Mouse (Mus musculus) hindbrain, embryonic 11.5 days (tissue): ENCODE results near the gene Npl. TPM values are rescaled to one million over a fixed set of nuclear protein-coding genes. Genes with fewer than 3 reads are reported as not detected.
"Not testable (repeated sequence)": the region's sequence is repeated elsewhere in the genome, so short reads cannot be mapped to it uniquely, and the experiment has no call there.

ENCODE experiments used
- ATAC-seq: fragments of 200-750 bp; cut with Nextera tagmentation; 2 replicates; pipeline ENCODE4 v1.8.0; 2017; ENCODE audit warnings: mild to moderate bottlenecking, moderate TSS enrichment, moderate library complexity; ENCODE audit not compliant: low FRiP score
- DNase-seq: peaks from one replicate; pipeline ENCODE4 v3.0.0-alpha.2; 2015; ENCODE audit warnings: low spot score
- H3K27ac ChIP-seq: fragments of 300-500 bp; sonication (generic); 2 replicates; pipeline ENCODE4 v1.5.1; 2014; ENCODE audit warnings: mild to moderate bottlenecking, low read depth, low read length
- H3K27me3 ChIP-seq: fragments of 300-500 bp; sonication (generic); 2 replicates; pipeline ENCODE4 v1.6.1; 2014; ENCODE audit warnings: mild to moderate bottlenecking, low read length, moderate library complexity, mixed read lengths; ENCODE audit not compliant: control insufficient read depth, insufficient read depth
- H3K36me3 ChIP-seq: fragments of 300-500 bp; sonication (generic); 2 replicates; pipeline ENCODE4 v1.6.1; 2014; ENCODE audit warnings: mild to moderate bottlenecking, low read length, moderate library complexity, mixed read lengths; ENCODE audit not compliant: control insufficient read depth, insufficient read depth
- H3K4me1 ChIP-seq: fragments of 300-500 bp; sonication (generic); replicated peaks from 2 replicates; pipeline ENCODE4 v1.6.1; 2014; ENCODE audit warnings: low read length, mixed read lengths; ENCODE audit not compliant: control insufficient read depth, insufficient read depth
- H3K4me2 ChIP-seq: fragments of 300-500 bp; sonication (generic); replicated peaks from 2 replicates; pipeline ENCODE4 v1.6.1; 2014; ENCODE audit warnings: mild to moderate bottlenecking, low read depth, low read length
- H3K4me3 ChIP-seq: fragments of 300-500 bp; sonication (generic); 2 replicates; pipeline ENCODE4 v1.5.1; 2014; ENCODE audit warnings: low read depth, low read length
- H3K9ac ChIP-seq: fragments of 300-500 bp; sonication (generic); 2 replicates; pipeline ENCODE4 v1.6.1; 2014; ENCODE audit warnings: low read depth, low read length
- H3K9me3 ChIP-seq: fragments of 300-500 bp; sonication (generic); 2 replicates; pipeline ENCODE4 v1.6.1; 2016; ENCODE audit warnings: low read length; ENCODE audit not compliant: control insufficient read depth
- WGBS: fragments of 180-500 bp; shearing (Covaris S2); extraction: QIAGEN DNeasy Blood & Tissue Kit; methylation state at CpG from one replicate; pipeline ENCODE4 v1.1.7; 2014; 5-methylcytosine and 5-hydroxymethylcytosine counted together
- polyA plus RNA-seq: library from polyadenylated mRNA; unstranded; fragments of >200 nt; fragmentation: Nextera tagmentation; extraction: Ambion mirVana; gene quantifications from 2 replicates; pipeline ENCODE4 v1.2.1, GENCODE M21; 2014

Npl gene
- polyA plus RNA-seq, 1 experiment from 2014 or later: 16.2 TPM

DNA sequence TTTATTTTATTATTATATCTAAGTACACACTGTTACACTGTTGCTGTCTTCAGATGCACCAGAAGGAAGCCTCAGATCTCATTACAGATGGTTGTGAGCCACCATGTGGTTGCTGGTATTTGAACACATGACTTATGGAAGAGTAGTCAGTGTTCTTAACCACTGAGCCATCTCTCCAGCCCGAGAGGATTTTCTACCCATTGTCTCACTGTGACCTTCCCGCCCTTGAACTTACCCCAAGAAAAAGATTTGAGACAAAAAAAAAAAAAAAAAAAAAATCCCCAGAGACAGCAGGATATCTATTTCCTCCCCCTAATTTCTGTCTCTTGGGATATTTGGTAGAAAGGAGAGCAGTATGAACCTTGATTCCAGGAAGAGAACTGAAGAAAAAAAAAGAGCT lies 60.3 kb downstream of the Npl start:
- no peak for ATAC-seq
- no peaks in the 10 kb centered on the region for H3K36me3 ChIP-seq
- WGBS: 57% methylated on average over 2 of the region's 2 CpGs
- no peak overlapping the region for H3K4me3 ChIP-seq
- no peak overlapping the region for H3K4me2 ChIP-seq
- H3K27me3 ChIP-seq: no peaks in the 10 kb centered on the region
- H3K27ac ChIP-seq: no peak overlapping the region
- no peaks in the 10 kb centered on the region for H3K9me3 ChIP-seq
- H3K4me1 ChIP-seq: no peaks in the 10 kb centered on the region
- no peak overlapping the region for H3K9ac ChIP-seq
- no peak for DNase-seq

DNA sequence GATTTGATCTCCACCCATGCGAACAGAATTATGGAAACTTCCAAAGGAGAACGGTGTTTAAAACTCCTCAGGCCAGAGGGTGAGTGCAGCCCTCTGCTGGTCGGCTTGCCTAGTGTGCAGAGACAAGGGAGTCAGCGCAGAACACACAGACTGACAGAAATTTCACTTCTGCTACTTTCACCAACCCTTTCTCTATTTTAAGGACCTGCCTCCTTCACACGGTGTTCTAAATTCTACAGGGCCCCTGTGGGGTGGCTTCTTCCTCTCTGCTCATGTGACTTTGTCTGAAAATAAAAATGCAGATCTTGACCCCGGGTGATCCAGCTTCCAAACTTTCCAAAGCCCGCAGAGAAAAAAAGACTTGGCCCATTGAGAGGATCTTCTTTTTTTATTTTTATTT lies 60.7 kb downstream of the Npl start:
- no peaks in the 10 kb centered on the region for H3K4me1 ChIP-seq
- no peak overlapping the region for H3K4me3 ChIP-seq
- ATAC-seq: no peak
- H3K4me2 ChIP-seq: no peak overlapping the region
- DNase-seq: no peak
- H3K27me3 ChIP-seq: no peaks in the 10 kb centered on the region
- H3K36me3 ChIP-seq: no peaks in the 10 kb centered on the region
- no peaks in the 10 kb centered on the region for H3K9me3 ChIP-seq
- H3K27ac ChIP-seq: no peak overlapping the region
- WGBS: 56% methylated on average over 7 of the region's 7 CpGs
- no peak overlapping the region for H3K9ac ChIP-seq

DNA sequence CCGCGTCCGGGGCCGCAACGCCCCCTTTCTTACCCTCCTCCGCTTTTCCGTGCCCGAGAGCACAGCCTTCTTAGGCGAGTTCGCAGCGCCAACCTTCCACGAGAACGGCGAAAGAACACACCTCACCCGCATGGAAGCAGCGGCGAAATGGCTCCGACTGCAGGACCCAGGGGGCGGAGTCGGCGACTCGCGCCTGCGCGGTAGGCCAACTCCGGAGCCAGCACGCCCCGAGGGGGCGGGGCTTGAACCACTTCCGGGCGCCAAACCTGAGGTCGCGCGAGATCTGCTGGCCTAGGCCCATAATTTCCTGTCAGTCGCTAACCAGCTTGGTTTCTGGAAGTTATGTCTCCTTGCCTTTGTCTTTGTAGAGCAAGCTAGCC lies 62.4 kb downstream of the Npl start, which contains the start of gene Dhx9:
Gene Dhx9, minus strand, starts transcription at position 161 of the 380 bp plus-strand sequence.
- H3K4me3 ChIP-seq: peak within 1 kb of the TSS; percentile 99
- H3K27me3 ChIP-seq: no peaks in the 10 kb centered on the region
- peak within 1 kb of the TSS; percentile 63 for H3K4me2 ChIP-seq
- H3K4me1 ChIP-seq: no peaks in the 10 kb centered on the region
- H3K9ac ChIP-seq: peak within 1 kb of the TSS; percentile 100
- peak within 1 kb of the TSS; percentile 94 for H3K27ac ChIP-seq
- under 1% methylated on average over 35 of the region's 35 CpGs for WGBS
- ATAC-seq: peak; percentile 91
- DNase-seq: peak; percentile 99
- no peaks in the 10 kb centered on the region for H3K9me3 ChIP-seq
- H3K36me3 ChIP-seq: no peaks in the 10 kb centered on the region

DNA sequence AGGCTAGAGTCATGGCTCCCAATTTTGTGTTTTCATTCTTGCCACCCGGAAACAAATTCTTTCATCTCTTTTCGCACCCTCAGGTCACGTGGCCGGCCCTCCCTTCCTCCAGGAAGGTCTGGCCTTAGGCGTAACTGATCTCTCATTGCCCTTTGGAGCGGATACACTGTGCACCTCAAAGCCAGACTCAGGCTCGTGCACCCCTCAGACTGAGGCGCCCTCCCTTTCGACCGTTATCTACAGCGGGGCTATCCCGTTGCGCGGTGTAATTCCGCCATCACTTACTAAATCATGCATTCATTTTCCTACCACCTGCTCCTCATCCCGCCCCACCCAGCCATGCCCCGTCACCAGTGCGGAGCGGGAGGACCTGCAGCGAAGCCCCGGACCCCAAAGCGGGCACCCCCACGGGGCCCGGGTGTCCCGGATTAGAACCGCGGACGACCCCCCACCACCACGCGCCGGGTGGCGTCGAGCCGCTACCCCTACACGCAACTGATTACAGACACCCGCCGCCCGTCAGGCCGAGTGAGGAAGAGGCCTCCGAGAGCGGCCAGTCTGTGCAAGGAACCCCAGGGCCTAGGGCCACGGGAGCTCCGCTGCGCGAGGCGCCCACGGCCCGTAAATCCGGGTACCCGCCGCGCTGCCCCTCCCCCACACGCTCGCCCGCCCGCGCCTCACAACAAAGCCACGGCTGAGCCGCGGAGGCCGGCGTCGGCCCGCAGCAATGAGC lies 62.9 kb downstream of the Npl start:
- H3K9me3 ChIP-seq: no peaks in the 10 kb centered on the region
- peak overlapping the region; percentile 94 for H3K27ac ChIP-seq
- under 1% methylated on average over 63 of the region's 64 CpGs for WGBS
- DNase-seq (peak; percentile 75), ATAC-seq (peak; percentile 84)
- H3K4me3 ChIP-seq: peak overlapping the region; percentile 99
- no peaks in the 10 kb centered on the region for H3K36me3 ChIP-seq
- peak overlapping the region; percentile 63 for H3K4me2 ChIP-seq
- H3K9ac ChIP-seq: peak overlapping the region; percentile 100
- no peaks in the 10 kb centered on the region for H3K27me3 ChIP-seq
- no peaks in the 10 kb centered on the region for H3K4me1 ChIP-seq

- Histone ChIP-seq H3K4me3 (peak overlapping the region; percentile 99), H3K4me2 (peak overlapping the region; percentile 63), H3K9ac (peak overlapping the region; percentile 100; the same call in 1 of the 2 replicates)
- not testable (repeated sequence) for H3K27ac ChIP-seq, H3K9me3 ChIP-seq, DNase-seq, H3K4me1 ChIP-seq, ATAC-seq, H3K36me3 ChIP-seq, H3K27me3 ChIP-seq
- 12% methylated on average over 6 of the region's 6 CpGs for WGBS
Observed at GRCm38 (mm10) chr1:153486120-153486519, 63.7 kb downstream of the Npl start.

GRCm38 (mm10) chr1:153485201-153485796 lies 64.5 kb downstream of the Npl start:
- H3K9ac ChIP-seq: peak overlapping the region; percentile 8; the same call in 1 of the 2 replicates
- H3K9me3 ChIP-seq: no peaks in the 10 kb centered on the region
- no peak for ATAC-seq
- 56% methylated on average over 2 of the region's 2 CpGs for WGBS
- peak overlapping the region; percentile 63 for H3K4me2 ChIP-seq
- no peaks in the 10 kb centered on the region for H3K27me3 ChIP-seq
- H3K36me3 ChIP-seq: no peaks in the 10 kb centered on the region
- no peak overlapping the region for H3K27ac ChIP-seq
- H3K4me1 ChIP-seq: no peaks in the 10 kb centered on the region
- DNase-seq: no peak
- H3K4me3 ChIP-seq: peak overlapping the region; percentile 99

- H3K36me3 ChIP-seq: peaks cover 8% of the 10 kb centered on the region
- no peaks in the 10 kb centered on the region for H3K4me1 ChIP-seq
- DNase-seq (no peak), ATAC-seq (no peak)
- no peak overlapping the region for H3K27ac ChIP-seq
- H3K9ac ChIP-seq: no peak overlapping the region
- WGBS: 88% methylated on average over 1 of the region's 1 CpGs
- H3K9me3 ChIP-seq: no peaks in the 10 kb centered on the region
- H3K4me3 ChIP-seq: no peak overlapping the region
- H3K27me3 ChIP-seq: no peaks in the 10 kb centered on the region
- no peak overlapping the region for H3K4me2 ChIP-seq
Observed at GRCm38 (mm10) chr1:153481025-153481412, 68.8 kb downstream of the Npl start.

GRCm38 (mm10) chr1:153480386-153481024 lies 69.3 kb downstream of the Npl start:
- ATAC-seq (no peak), DNase-seq (peak; percentile 87)
- WGBS: 43% methylated on average over 1 of the region's 1 CpGs
- Histone ChIP-seq H3K4me1 (no peaks in the 10 kb centered on the region), H3K4me2 (no peak overlapping the region), H3K36me3 (peaks cover 8% of the 10 kb centered on the region), H3K9me3 (no peaks in the 10 kb centered on the region), H3K9ac (no peak overlapping the region), H3K4me3 (no peak overlapping the region), H3K27ac (no peak overlapping the region), H3K27me3 (no peaks in the 10 kb centered on the region)
